Mouse (Mus musculus): ENCODE data around the gene Ceacam10.

DNA sequence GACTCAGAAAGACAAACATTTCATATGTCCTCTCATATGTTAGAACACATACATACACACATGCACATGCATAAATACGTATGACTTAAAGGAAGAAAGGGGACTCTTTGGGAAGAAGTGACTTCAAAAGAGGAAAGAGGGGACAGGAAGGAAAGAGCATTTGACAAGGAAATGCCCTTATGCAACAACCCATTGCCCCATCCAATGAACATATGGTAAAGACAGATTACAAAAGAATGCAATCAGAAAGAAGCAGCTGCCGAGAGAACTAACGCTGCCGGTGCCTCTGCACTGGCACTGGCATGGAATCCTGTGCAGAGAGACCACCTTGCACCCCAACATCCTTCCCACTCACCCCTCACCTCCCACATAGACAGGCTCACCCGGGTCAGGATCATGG is 23.5 kb upstream of the Ceacam10 start:
- TF ChIP-seq TAL1 (conservative IDR thresholded peaks at IDR 0.05; ENCODE audit: low read depth, low read length), result no peak
- no peak for TF ChIP-seq GATA1 (IDR thresholded peaks at IDR 0.05; ENCODE audit: borderline replicate concordance, low read length)
- TF ChIP-seq CTCF (IDR thresholded peaks at IDR 0.05; ENCODE audit: low read depth, low read length), result no peak
- TF ChIP-seq POLR2AphosphoS5 (IDR thresholded peaks at IDR 0.05; ENCODE audit: insufficient replicate concordance, low read depth, low read length), result no peak
- TF ChIP-seq GATA2 (IDR thresholded peaks at IDR 0.05; ENCODE audit: borderline replicate concordance, low read depth, low read length), result no peak

All from G1E (cell line).